Mouse (Mus musculus) kidney, postnatal 0 days (tissue): ENCODE results near the gene Fbn1. TPM values are rescaled to one million over a fixed set of nuclear protein-coding genes. Genes with fewer than 3 reads are reported as not detected.
A peak's percentile ranks its signal among the peaks of the same experiment; 100 is the strongest.

Source experiments
- ATAC-seq: fragments of 200-750 bp; cut with Nextera tagmentation; replicated peaks from 2 replicates; pipeline ENCODE4 v1.8.0; 2017; ENCODE audit warnings: low read depth, moderate number of reproducible peaks, moderate TSS enrichment, moderate library complexity; ENCODE audit not compliant: low FRiP score
- DNase-seq: peaks from one replicate; pipeline ENCODE4 v3.0.0-alpha.2; 2016; ENCODE audit warnings: low spot score
- H3K27ac ChIP-seq: fragments of 300-500 bp; sonication (generic); 2 replicates; pipeline ENCODE4 v1.5.1; 2014; ENCODE audit warnings: mild to moderate bottlenecking
- H3K27me3 ChIP-seq: fragments of 300-500 bp; sonication (generic); 2 replicates; pipeline ENCODE4 v1.6.1; 2014; ENCODE audit warnings: low read length, mixed read lengths; ENCODE audit not compliant: insufficient read depth
- H3K36me3 ChIP-seq: fragments of 300-500 bp; sonication (generic); 2 replicates; pipeline ENCODE4 v1.6.1; 2014; ENCODE audit warnings: low read length, mixed read lengths; ENCODE audit not compliant: insufficient read depth
- H3K4me1 ChIP-seq: fragments of 300-500 bp; sonication (generic); replicated peaks from 2 replicates; pipeline ENCODE4 v1.6.1; 2014; ENCODE audit warnings: antibody characterized with exemption, low read length, mixed read lengths; ENCODE audit not compliant: insufficient read depth
- H3K4me2 ChIP-seq: fragments of 300-500 bp; sonication (generic); 2 replicates; pipeline ENCODE4 v1.6.1; 2014; ENCODE audit warnings: mild to moderate bottlenecking, low read length, moderate library complexity, mixed read lengths
- H3K4me3 ChIP-seq: fragments of 300-500 bp; sonication (generic); replicated peaks from 2 replicates; pipeline ENCODE4 v1.5.1; 2014; ENCODE audit warnings: low read depth, low read length
- H3K9ac ChIP-seq: fragments of 300-500 bp; sonication (generic); 2 replicates; pipeline ENCODE4 v1.6.1; 2014; ENCODE audit warnings: low read depth, low read length
- H3K9me3 ChIP-seq: fragments of 300-500 bp; sonication (generic); replicated peaks from 2 replicates; pipeline ENCODE4 v1.6.1; 2016; ENCODE audit warnings: low read length, inconsistent platforms, mixed read lengths
- CTCF ChIP-seq: IDR thresholded peaks from 2 replicates; pipeline ENCODE4 v1.5.1; 2016; ENCODE audit warnings: antibody characterized with exemption, low read depth, mild to moderate bottlenecking, moderate library complexity
- WGBS: fragments of 180-500 bp; shearing (Covaris S2); extraction: QIAGEN DNeasy Blood & Tissue Kit; methylation state at CpG from one replicate; pipeline ENCODE4 v1.1.7; 2014; 5-methylcytosine and 5-hydroxymethylcytosine counted together
- polyA plus RNA-seq: library from polyadenylated mRNA; unstranded; fragments of >200 nt; fragmentation: Nextera tagmentation; extraction: Ambion mirVana; gene quantifications from 2 replicates; pipeline ENCODE4 v1.2.1, GENCODE M21; 2015

Gene Fbn1
- polyA plus RNA-seq, 1 experiment from 2014 or later = 13.2 TPM

DNA sequence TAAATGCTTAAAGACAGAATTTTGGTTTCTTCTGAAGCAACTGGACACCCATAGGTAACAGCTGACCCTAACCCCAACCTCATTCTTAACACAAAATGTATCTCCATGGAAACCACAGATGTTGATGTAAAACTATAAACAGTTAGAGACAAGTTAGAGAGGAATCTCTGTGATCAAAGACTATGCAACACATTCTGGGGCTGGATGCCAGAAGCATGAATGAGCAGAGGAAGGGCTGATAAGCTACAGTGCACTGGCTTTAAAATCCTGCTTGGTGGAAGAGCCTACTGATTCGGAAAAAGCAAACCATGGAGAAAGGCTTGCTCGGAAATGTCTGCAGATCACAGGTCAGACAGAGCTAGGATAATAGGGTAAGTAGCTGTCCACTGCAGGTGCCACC, 34.6 kb downstream of the Fbn1 start:
- ATAC-seq = no peak
- Histone ChIP-seq H3K27me3 (no peaks in the 10 kb centered on the region), H3K4me2 (no peak overlapping the region), H3K36me3 (no peaks in the 10 kb centered on the region), H3K4me3 (no peak overlapping the region), H3K4me1 (0 out of 2 replicates have a peak, but pooled peaks cover 2% of the 10 kb centered on the region), H3K27ac (no peak overlapping the region), H3K9me3 (no peaks in the 10 kb centered on the region), H3K9ac (no peak overlapping the region)
- no peak for DNase-seq
- WGBS = 64% methylated on average over 2 of the region's 2 CpGs
- no peak for TF ChIP-seq CTCF

DNA sequence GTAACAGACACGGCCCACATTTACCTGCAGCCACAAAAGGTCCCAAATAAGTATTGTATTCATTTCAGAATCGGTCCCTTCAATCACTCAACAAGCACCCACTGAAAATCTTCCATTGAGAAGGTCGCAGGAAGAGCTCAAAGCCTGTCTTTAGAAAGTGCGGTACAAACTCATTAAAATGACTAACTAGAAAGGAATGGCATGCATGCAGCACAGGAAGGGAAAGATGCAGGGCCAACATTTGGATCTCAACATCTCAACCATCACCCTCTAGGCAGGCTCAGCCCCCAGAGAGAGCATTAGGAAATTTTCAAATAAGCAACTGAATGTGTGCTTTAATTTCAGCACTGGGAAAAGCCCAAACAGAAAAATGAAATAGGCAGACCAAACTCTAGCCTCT, 36.1 kb downstream of the Fbn1 start:
- H3K9me3 ChIP-seq = no peaks in the 10 kb centered on the region
- ATAC-seq = no peak
- TF ChIP-seq CTCF = no peak

DNA sequence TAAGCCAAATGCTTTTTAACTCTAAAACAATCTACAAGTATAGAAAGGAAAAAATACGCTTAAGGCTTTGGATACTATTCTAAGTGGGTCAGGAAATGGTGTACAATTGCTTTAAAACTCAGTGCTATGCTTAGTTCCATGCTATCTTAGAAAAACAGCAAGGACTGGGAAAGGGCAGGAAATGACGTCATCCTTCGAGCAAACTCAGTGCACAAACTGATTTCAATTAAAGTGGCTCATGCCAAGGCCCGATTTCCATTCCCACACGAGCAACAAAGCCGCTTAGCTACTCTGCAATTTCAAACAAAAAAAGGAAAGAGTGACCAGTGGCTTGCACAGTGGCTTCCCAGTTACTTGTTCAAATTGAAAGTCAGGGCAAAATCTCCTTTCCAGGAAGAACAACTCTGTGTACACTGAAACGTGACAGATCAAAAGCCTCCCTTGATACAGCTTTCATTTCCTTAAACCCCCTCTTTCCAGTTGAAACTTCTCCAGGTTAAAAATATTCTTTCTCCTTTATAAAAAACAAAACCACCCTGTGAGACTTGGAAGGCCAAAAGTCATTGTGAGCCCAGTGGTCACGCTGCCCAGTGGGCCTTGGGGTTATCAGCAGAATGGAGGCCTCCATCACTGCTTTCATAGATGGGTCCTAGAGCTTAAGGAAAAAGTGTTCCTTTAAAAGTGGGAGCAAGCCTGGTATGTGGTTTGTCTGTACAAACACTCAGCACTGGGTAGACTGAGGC, 37.1 kb downstream of the Fbn1 start:
- Histone ChIP-seq H3K9ac (no peak overlapping the region), H3K4me1 (0 out of 2 replicates have a peak, but pooled peaks cover 2% of the 10 kb centered on the region), H3K36me3 (no peaks in the 10 kb centered on the region; the same call in 1 of the 2 replicates), H3K4me3 (no peak overlapping the region), H3K4me2 (no peak overlapping the region), H3K27ac (peak overlapping the region; percentile 0; the same call in 1 of the 2 replicates), H3K27me3 (no peaks in the 10 kb centered on the region), H3K9me3 (no peaks in the 10 kb centered on the region)
- 50% methylated on average over 8 of the region's 8 CpGs for WGBS
- DNase-seq = peak; percentile 72
- no peak for TF ChIP-seq CTCF
- no peak for ATAC-seq

More for the DNA sequence above, 36.1 kb downstream of the Fbn1 start:
- Histone ChIP-seq H3K36me3 (no peaks in the 10 kb centered on the region; the same call in 1 of the 2 replicates), H3K27ac (no peak overlapping the region), H3K27me3 (no peaks in the 10 kb centered on the region), H3K9ac (no peak overlapping the region), H3K4me2 (no peak overlapping the region), H3K4me3 (no peak overlapping the region), H3K4me1 (0 out of 2 replicates have a peak, but pooled peaks cover 2% of the 10 kb centered on the region)
- WGBS = 77% methylated on average over 4 of the region's 4 CpGs
- DNase-seq = no peak

DNA sequence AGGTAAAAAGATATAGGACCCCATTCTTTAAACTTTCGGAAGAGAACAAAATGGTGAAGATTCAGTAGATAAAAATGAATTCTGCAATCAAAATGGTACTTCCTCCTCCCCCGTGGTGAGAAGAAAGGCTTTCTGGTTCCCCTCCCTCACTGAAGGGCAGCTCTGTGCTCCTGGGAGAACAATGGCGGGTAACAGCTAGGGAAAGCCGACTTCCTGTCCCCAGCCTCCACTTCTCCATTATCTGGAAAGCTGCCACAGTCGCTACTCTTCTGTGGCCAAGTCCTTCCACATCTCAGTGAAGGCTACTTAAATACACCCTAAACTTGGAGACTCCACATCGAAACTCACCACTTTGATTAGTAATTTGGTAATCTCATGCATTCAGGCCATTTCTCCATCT, 43.8 kb downstream of the Fbn1 start:
- no peaks in the 10 kb centered on the region for H3K27me3 ChIP-seq
- no peaks in the 10 kb centered on the region for H3K9me3 ChIP-seq
- no peak for DNase-seq
- H3K9ac ChIP-seq = no peak overlapping the region
- no peak overlapping the region for H3K27ac ChIP-seq
- 73% methylated on average over 6 of the region's 6 CpGs for WGBS
- no peaks in the 10 kb centered on the region for H3K4me1 ChIP-seq
- TF ChIP-seq CTCF = no peak
- no peaks in the 10 kb centered on the region; the same call in 1 of the 2 replicates for H3K36me3 ChIP-seq
- no peak for ATAC-seq
- no peak overlapping the region for H3K4me2 ChIP-seq
- H3K4me3 ChIP-seq = no peak overlapping the region

DNA sequence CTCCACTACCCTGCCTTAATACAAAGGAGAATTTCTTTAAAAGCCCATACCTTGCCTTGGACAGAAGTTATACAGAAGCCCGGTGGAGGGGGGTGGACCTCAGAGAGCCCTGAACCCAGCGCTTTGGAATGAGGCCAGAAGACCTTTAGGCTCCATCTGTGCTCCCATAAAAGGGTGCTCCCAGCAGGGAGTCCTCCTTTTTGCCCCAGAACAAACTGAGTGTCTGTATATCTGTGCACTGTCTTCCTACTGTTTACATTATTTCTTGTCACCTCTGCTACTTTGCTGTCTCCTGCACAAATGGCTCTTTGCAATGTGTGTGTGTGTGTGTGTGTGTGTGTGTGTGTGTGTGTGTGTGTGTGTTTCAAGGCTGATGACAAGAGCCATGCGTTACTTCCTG, 48.7 kb downstream of the Fbn1 start:
- ATAC-seq (no peak), DNase-seq (no peak)
- TF ChIP-seq CTCF = no peak
- Histone ChIP-seq H3K4me2 (no peak overlapping the region), H3K4me1 (no peaks in the 10 kb centered on the region), H3K27me3 (no peaks in the 10 kb centered on the region), H3K36me3 (no peaks in the 10 kb centered on the region), H3K9me3 (no peaks in the 10 kb centered on the region), H3K27ac (no peak overlapping the region), H3K4me3 (no peak overlapping the region), H3K9ac (no peak overlapping the region)
- whole genome bisulfite sequencing = 72% methylated on average over 3 of the region's 3 CpGs

DNA sequence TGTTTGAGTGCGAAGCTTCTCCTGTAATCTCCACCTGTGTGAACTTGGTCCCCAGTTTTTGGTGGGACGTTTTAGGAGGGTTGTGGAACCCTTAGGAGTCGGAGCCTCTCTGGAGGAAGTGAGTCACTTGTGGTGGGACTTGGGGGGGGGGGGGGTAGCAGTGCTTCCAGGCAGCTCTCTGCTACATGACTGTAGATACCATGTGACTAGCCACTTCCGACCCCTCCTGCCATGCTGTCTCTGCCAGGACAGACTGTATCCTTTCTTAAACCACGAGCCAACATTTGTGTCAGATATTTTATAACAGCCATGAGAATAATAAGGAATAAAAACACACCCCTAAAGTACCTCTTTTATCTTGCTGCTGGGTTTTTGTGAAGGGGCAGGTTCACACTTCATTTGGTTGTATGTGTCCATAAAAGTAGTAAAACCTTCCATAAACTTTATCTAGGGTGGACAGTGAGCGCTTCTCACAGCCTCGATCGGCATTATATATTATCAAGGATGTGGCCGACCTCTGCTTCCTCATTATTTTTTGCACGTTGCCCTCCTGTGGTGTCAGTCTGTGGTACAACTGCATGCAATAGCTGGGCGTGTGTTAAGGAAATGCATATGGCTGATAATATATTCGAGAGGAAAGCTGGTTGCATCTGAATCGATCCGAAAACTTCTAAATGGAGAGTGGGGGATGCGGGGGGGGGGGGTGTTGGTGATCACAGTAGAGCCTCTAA, 51.6 kb downstream of the Fbn1 start:
- H3K27ac ChIP-seq = no peak overlapping the region
- no peaks in the 10 kb centered on the region for H3K36me3 ChIP-seq
- DNase-seq = no peak
- no peak overlapping the region for H3K4me3 ChIP-seq
- WGBS = 82% methylated on average over 15 of the region's 15 CpGs
- no peak overlapping the region for H3K4me2 ChIP-seq
- H3K9me3 ChIP-seq = no peaks in the 10 kb centered on the region
- H3K9ac ChIP-seq = no peak overlapping the region
- no peaks in the 10 kb centered on the region for H3K27me3 ChIP-seq
- no peaks in the 10 kb centered on the region for H3K4me1 ChIP-seq
- TF ChIP-seq CTCF = peak; percentile 29; the same call in 1 of the 2 replicates
- ATAC-seq = no peak
